Mouse (Mus musculus) ovary, postnatal 14 days (tissue): ENCODE results near the gene Gnptab.
"Not testable (repeated sequence)": the region's sequence is repeated elsewhere in the genome, so short reads cannot be mapped to it uniquely, and the experiment has no call there.

ENCODE experiments used
- DNase-seq: peaks from one replicate; pipeline ENCODE4 v3.0.0; 2022; ENCODE audit warnings: low spot score

Gene Gnptab

GRCm38 (mm10) chr10:88412290-88412995 is 33.5 kb downstream of the Gnptab start:
- no peak for DNase-seq

GRCm38 (mm10) chr10:88417686-88418085 is 38.8 kb downstream of the Gnptab start:
- DNase-seq = no peak

DNA sequence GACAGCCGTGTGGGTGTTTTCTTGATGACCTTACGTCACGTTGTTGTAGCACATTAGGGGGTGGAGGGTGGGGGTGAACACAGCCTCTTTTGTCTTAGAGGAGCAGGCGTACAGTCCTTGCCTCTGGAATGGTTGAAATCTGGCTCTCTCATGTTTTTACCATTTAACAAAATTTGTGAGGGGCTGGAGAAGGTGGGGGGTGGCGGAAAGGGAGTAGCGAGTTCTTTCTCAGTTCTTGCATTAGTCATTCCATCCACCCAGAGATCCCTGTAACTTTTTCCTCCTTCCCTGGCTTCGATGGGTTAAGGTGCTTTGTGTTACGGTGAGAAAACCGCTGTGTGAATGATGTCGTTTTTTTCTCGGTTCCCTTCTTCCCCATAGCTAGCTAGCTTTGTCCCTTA is 41.2 kb downstream of the Gnptab start:
- no peak for DNase-seq

DNA sequence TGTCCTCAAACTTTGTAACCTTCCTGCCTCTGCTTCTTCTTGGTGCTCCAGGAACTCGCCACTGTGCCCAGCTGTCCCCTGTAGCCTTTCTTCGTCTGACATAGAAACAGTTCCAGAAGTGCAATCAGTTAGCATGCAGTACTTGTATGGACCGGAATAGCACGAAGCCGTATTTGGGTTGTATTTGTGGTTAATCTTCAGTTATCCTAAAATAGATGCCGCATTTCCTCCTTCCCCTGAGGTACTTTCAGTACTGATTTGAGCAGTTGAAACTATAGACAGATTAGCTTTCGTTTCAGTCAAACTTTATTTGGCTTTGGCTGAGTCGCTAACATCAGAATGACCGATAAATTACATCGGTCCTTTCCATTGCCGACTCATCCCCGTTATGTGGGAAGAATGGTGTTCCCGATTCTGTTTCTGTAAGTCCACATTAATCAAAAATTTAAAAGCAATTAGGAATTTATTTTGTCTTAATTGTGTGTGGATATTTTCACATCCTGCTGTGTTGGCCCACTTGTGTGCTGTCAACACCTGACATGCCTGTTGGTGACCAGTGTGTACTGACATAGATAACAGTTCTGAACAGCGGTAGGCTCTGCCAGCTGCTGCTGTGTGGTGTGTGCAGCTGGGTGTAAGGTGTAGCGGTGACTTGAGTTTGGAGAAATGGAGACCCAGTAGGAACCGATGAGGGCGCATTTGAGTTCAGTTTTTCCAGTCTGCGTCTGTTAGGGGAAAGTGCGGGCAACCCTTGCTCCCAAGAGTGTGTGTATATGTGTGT is 41.9 kb downstream of the Gnptab start:
- DNase-seq = no peak

GRCm38 (mm10) chr10:88426158-88426816 is 47.4 kb downstream of the Gnptab start:
- peak; percentile 60 for DNase-seq

- no peak for DNase-seq
Observed at GRCm38 (mm10) chr10:88426896-88427295, 48.0 kb downstream of the Gnptab start.

DNA sequence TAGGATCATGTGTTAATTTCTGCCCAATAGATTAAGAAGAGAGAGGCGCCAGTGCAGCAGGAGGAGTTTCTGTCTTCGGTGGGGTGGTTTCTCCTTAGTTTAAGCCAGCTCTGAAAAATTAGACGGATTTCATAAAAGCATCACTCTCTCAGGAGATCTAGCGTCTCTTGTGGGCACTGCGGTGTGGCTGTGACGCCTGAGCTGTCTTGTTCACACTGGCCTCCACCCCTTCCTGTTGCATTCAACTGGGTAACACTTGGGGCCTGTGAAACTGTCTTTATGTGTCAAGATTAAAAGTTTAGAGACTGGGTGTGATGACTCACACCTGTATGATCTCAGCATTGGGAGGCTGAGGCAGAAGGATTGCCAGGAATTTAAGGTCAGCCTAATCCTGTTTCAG is 49.1 kb downstream of the Gnptab start:
- DNase-seq = no peak

GRCm38 (mm10) chr10:88441224-88441623 is 62.3 kb downstream of the Gnptab start:
- no peak for DNase-seq

GRCm38 (mm10) chr10:88451221-88451620 is 72.3 kb downstream of the Gnptab start:
- peak; percentile 20 for DNase-seq

GRCm38 (mm10) chr10:88451990-88452389 is 73.1 kb downstream of the Gnptab start:
- no peak for DNase-seq

DNA sequence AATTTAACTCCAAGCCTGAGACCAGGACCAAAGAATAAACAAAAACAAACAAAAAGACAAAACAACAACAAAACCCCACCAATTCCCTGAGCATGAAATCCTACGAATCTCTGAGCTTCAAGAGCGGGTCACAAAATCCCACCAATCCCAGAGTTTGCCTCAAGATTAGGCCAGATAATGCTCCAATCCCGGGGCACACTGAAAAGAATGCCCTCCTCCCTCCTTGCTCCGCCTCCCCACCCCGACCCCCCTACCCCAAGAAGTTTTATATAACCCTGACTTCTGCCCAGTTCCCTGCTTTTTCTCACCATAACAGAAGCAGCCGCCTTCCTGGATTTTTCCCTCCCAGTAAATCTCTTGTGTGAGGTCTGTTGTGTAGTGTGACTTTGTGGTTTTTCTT is 78.9 kb downstream of the Gnptab start:
- DNase-seq = no peak

- DNase-seq = no peak
Observed at GRCm38 (mm10) chr10:88459502-88459992, 80.6 kb downstream of the Gnptab start, which contains the start of gene Sycp3. TSS of gene Sycp3 (plus strand) at chr10:88459569.

DNA sequence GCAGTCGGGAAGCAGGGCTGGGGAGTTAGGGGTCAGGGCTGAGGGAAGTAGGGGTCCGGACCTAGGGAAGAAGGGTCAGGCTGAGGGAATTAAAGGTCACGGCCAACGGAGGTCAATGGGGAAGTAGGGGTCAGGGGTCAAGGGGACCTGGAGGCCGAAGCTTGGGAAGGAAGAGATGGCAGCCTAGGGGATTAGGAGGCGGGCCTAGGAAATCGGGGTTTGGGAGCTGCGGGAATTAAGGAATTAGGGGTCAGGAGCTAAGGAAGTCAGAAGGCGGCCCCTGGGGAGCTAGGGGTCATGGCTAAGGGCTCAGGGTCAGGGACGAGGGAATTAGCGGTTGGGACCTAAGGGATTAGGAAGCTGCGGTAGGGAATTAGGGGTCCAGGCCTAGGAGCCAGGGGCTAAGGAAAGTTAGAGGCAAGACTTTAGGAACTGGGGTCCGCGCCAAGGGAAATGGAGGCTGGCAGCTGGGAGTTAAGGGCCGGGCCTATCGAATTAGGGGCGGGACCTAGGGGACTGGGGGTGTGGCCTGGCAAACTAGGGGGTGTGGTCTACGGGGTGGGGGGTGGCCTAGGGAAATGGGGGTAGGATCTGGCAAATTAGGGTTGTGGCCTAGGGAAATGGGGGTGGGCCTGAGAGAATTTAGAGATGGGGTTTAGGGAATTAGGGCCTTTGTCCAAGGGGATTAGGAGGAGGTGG is 81.3 kb downstream of the Gnptab start:
- DNase-seq = no peak

GRCm38 (mm10) chr10:88482866-88483265 is 103.9 kb downstream of the Gnptab start:
- not testable (repeated sequence) for DNase-seq

- DNase-seq = no peak
Observed at GRCm38 (mm10) chr10:88488629-88489028, 109.7 kb downstream of the Gnptab start.

- no peak for DNase-seq
Observed at GRCm38 (mm10) chr10:88491632-88492031, 112.7 kb downstream of the Gnptab start.

DNA sequence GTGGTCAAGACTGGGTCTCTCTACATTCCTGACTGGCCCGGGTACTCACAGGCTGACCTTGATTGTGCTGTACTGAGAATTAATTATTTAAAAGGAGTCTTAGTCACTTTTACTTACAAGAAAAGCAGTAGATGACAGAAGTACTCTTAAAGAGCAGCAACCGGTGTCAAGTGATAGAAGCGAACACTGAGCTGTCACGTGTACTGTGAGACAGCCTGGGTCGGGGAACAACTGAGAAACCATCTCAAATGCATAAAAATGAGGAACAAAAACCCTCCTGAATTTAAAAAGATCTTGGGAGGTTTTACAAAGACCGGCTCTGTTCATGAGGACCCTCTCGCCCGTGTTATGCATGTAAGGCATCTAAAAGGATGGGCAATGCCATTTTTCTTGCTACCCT is 113.7 kb downstream of the Gnptab start:
- no peak for DNase-seq

DNA sequence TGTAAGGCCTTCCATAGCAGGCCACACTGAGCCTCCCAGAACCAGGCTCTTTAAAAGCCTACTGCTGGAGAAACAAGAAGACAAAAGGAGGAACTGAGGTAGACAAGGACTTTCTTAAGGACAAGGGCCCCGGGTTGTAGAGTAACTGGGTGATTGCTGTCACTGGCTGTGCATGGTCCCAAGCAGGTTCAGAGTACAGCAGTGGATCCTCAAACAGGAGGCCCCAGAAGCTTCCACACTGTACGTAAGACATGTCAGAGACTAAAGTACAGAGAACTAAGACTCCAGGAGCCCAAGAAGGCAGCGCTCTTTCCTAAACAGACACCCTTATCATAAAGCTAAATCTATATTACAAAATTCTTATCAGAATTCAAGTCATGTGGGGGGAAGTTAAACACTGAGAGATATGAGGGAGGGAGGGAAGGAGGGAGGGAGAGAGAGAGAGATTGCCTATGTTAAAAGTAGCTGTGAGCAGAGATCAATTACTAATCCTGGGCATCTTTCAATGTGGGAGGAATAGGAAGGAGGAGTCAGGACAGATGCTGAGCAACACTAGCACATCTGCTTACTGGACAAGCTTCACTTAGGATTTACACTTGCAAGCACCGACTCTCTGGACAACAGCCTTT is 116.1 kb downstream of the Gnptab start:
- no peak for DNase-seq
